Comparison of ENCODE assay signal across 15 mouse cellular contexts in genomic region chr12:34312113-34312719, GRCm38 (mm10).
"Had no signal": no experiment of that assay in that cellular context is flagged by ENCODE, and none has a peak within 500 bp of the region (broad histone marks: within the 10 kb centered on the region; RNA-seq: fewer than 3 reads in every experiment).

No protein-coding gene starts in this region.

- H3K4me3 ChIP-seq: neural tube, embryonic 13.5 days; stomach, embryonic 15.5 days had no signal

- H3K36me3 ChIP-seq: neural tube, embryonic 13.5 days; stomach, embryonic 15.5 days had no signal

- DNase-seq: retina, postnatal 1 day; right cerebral cortex, adult 18-20 months; right cerebral cortex, postnatal 14 days; right cerebral cortex, postnatal 25 days; right cerebral cortex, postnatal 4 days; spleen, adult 18-20 months; thymus, adult 18-20 months; thymus, adult 2 months; thymus, postnatal 14 days; thymus, postnatal 25 days; thymus, postnatal 36 days; thymus, postnatal 4 days had no signal

- H3K27ac ChIP-seq: neural tube, embryonic 13.5 days; stomach, embryonic 15.5 days; stomach, postnatal 0 days had no signal

- H3K4me1 ChIP-seq: neural tube, embryonic 13.5 days; stomach, embryonic 15.5 days had no signal

- H3K27me3 ChIP-seq: neural tube, embryonic 13.5 days; stomach, embryonic 15.5 days had no signal

- H3K4me2 ChIP-seq: neural tube, embryonic 13.5 days; stomach, embryonic 15.5 days had no signal

- H3K9ac ChIP-seq: neural tube, embryonic 13.5 days; stomach, embryonic 15.5 days had no signal

- H3K9me3 ChIP-seq: neural tube, embryonic 13.5 days; stomach, embryonic 15.5 days had no signal
